Mouse (Mus musculus) myocyte (in vitro differentiated cells): ENCODE results near the gene Slc25a24.

Source experiments
- MAX ChIP-seq: IDR thresholded peaks from one replicate; pipeline ENCODE4 v1.6.1; 2011; ENCODE audit warnings: low read depth, mild to moderate bottlenecking, control low read depth
- POLR2A ChIP-seq: IDR thresholded peaks from one replicate; pipeline ENCODE4 v1.6.1; 2011; ENCODE audit warnings: low read depth, mild to moderate bottlenecking, control low read depth, moderate library complexity; ENCODE audit not compliant: insufficient read length
- POLR2AphosphoS2 ChIP-seq: IDR thresholded peaks from one replicate; pipeline ENCODE4 v1.6.1; 2011; ENCODE audit warnings: low read depth, control low read depth; ENCODE audit not compliant: insufficient read length
- REST ChIP-seq: IDR thresholded peaks from one replicate; pipeline ENCODE4 v1.6.1; 2011; ENCODE audit warnings: mild to moderate bottlenecking, control low read depth, moderate library complexity; ENCODE audit not compliant: insufficient read depth, insufficient read length
- USF1 ChIP-seq: IDR thresholded peaks from one replicate; pipeline ENCODE4 v1.6.1; 2011; ENCODE audit warnings: low read depth, mild to moderate bottlenecking, control low read depth, moderate library complexity

- no peak for TF ChIP-seq USF1
- no peak for TF ChIP-seq POLR2A
- TF ChIP-seq MAX = no peak
- TF ChIP-seq POLR2AphosphoS2 = no peak
- no peak for TF ChIP-seq REST
These were observed 73.2 kb downstream of the Slc25a24 start for GRCm38 (mm10) chr3:109196166-109196565.
